Mouse (Mus musculus): ENCODE measurements around the gene Gnao1.

The Gnao1 gene

GRCm38 (mm10) chr8:94012013-94012951, 202.5 kb downstream of the Gnao1 start, which contains the start of gene Amfr:
Gene Amfr, minus strand, starts transcription at chr8:94012842.
- DNase-seq: peak; percentile 67

DNA sequence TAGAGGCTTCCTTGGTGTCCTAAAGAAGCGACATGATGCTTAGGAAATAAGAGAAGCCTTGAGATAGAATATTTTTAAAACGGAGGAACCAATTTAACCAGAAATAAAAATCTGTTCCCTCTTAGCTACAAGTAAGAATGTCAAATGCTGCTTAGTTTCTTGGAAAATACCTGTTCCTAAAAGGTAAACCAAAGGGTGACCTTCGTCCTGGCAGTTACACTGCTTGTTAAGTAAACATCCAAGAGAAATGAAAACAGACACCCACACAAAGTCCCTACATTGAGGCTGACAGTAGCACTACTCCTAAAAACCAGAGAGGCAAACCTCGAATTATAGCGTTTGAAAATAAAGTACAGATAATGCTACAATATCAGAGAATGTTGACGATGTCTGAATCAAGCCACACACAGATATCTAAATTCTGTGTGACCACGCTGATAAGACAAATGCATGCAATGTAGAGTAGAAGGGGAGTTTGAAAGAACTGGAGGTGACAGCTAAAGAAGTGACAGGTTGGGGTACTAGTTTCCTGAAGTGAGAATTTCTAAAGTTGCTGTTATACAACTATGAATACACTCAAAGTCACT, 203.4 kb downstream of the Gnao1 start:
- DNase-seq: no peak

All from right cerebral cortex, postnatal 25 days (tissue).